Mouse (Mus musculus) heart, adult 2 months (tissue): ENCODE results near the gene Sox15. TPM values are rescaled to one million over a fixed set of nuclear protein-coding genes. Genes with fewer than 3 reads are reported as not detected.

Source experiments
- DNase-seq, 2 experiments: peaks; one replicate each; pipeline ENCODE4 v3.0.0; 2021
- H3K27ac ChIP-seq: fragments of 200-600 bp; 2 replicates; pipeline ENCODE4 v1.8.1; 2022
- H3K27me3 ChIP-seq: fragments of 200-500 bp; 2 replicates; pipeline ENCODE4 v1.6.1; 2012; ENCODE audit warnings: mild to moderate bottlenecking, low read length, inconsistent platforms, mixed read lengths; ENCODE audit not compliant: control insufficient read depth, insufficient read depth
- H3K36me3 ChIP-seq: fragments of 200-500 bp; 2 replicates; pipeline ENCODE4 v1.6.1; 2012; ENCODE audit warnings: low read length, inconsistent platforms; ENCODE audit not compliant: control insufficient read depth, insufficient read depth
- H3K4me1 ChIP-seq: fragments of 200-500 bp; 2 replicates; pipeline ENCODE4 v1.6.1; 2011; ENCODE audit warnings: low read length; ENCODE audit not compliant: control insufficient read depth, insufficient read depth
- H3K4me3 ChIP-seq: fragments of 200-600 bp; 2 replicates; pipeline ENCODE4 v1.8.1; 2022
- H3K79me2 ChIP-seq: fragments of 200-500 bp; replicated peaks from 2 replicates; pipeline ENCODE4 v1.6.1; 2012; ENCODE audit warnings: mild to moderate bottlenecking, inconsistent platforms, low read length, moderate library complexity, mixed read lengths; ENCODE audit not compliant: control insufficient read depth, insufficient read depth
- H3K9ac ChIP-seq: fragments of 200-500 bp; 2 replicates; pipeline ENCODE4 v1.6.1; 2012; ENCODE audit warnings: low read depth, mild to moderate bottlenecking, control low read depth, inconsistent platforms, low read length, mixed read lengths
- CTCF ChIP-seq: fragments of 200-600 bp; IDR thresholded peaks from 2 replicates; pipeline ENCODE4 v1.8.1; 2022; ENCODE audit warnings: antibody characterized with exemption, mild to moderate bottlenecking, moderate library complexity
- EP300 ChIP-seq: fragments of 200-500 bp; IDR thresholded peaks from 2 replicates; pipeline ENCODE4 v1.6.1; 2011; ENCODE audit warnings: low read depth, low read length, control low read depth; ENCODE audit not compliant: insufficient read depth
- POLR2A ChIP-seq: fragments of 200-500 bp; IDR thresholded peaks from 2 replicates; pipeline ENCODE4 v1.6.1; 2011; ENCODE audit warnings: mild to moderate bottlenecking, low read depth, low read length, control low read depth; ENCODE audit not compliant: insufficient read depth
- WGBS: fragments of 180-500 bp; shearing (Covaris S2); methylation state at CpG from one replicate; pipeline ENCODE4 v1.1.7; 2018; 5-methylcytosine and 5-hydroxymethylcytosine counted together
- intact Hi-C: fragments of 180-260 bp; cut with DNase I; formaldehyde crosslinking; loops from one replicate; pipeline ENCODE4 v1.15.1; 2025
- polyA plus RNA-seq: library from polyadenylated mRNA; depleted of rRNA; stranded (reverse); fragments of >200 nt; gene quantifications from 2 replicates; pipeline ENCODE4 v1.2.3, GENCODE M21; 2012
- total RNA-seq, 2 experiments: library from RNA; stranded (reverse); gene quantifications; 2 replicates each; pipeline ENCODE4 v1.2.3; 2021

Gene Sox15
- total and polyA plus RNA-seq, 3 experiments, result not detected

- intact Hi-C loops, result no loop called here
- Histone ChIP-seq H3K27ac (peak within 1 kb of the TSS; percentile 98), H3K9ac (peak within 1 kb of the TSS; percentile 55), H3K4me3 (peak within 1 kb of the TSS; percentile 79), H3K79me2 (no peaks in the 10 kb centered on the region), H3K4me1 (peaks cover 6% of the 10 kb centered on the region), H3K27me3 (no peaks in the 10 kb centered on the region), H3K36me3 (no peaks in the 10 kb centered on the region)
- under 1% methylated on average over 48 of the region's 48 CpGs for WGBS
- DNase-seq, result peak; percentile 93 to 97
- TF ChIP-seq EP300 (peak; percentile 56), POLR2A (peak; percentile 92), CTCF (peak; percentile 67)
These were observed 7.3 kb downstream of the Sox15 start, which contains the start of gene Mpdu1 for GRCm38 (mm10) chr11:69662213-69662966. Gene Mpdu1 (minus strand): TSS chr11:69662642.

GRCm38 (mm10) chr11:69662967-69663671, 8.0 kb downstream of the Sox15 start:
- DNase-seq, result no peak
- TF ChIP-seq POLR2A (no peak), CTCF (no peak), EP300 (no peak)
- intact Hi-C loops, result no loop called here

GRCm38 (mm10) chr11:69663795-69664194, 8.7 kb downstream of the Sox15 start:
- TF ChIP-seq POLR2A (no peak), EP300 (peak; percentile 63; the same call in 1 of the 2 replicates)
- WGBS, result 47% methylated on average over 6 of the region's 6 CpGs
- H3K4me1 ChIP-seq, result peaks cover 6% of the 10 kb centered on the region
- DNase-seq, result peak; percentile 40 to 41
- no peak overlapping the region for H3K4me3 ChIP-seq
- no peaks in the 10 kb centered on the region for H3K27me3 ChIP-seq
- no peaks in the 10 kb centered on the region for H3K79me2 ChIP-seq
- intact Hi-C loops, result no loop called here
- H3K9ac ChIP-seq, result no peak overlapping the region
- peak overlapping the region; percentile 98; the same call in 1 of the 2 replicates for H3K27ac ChIP-seq
- no peaks in the 10 kb centered on the region; the same call in 1 of the 2 replicates for H3K36me3 ChIP-seq

More at GRCm38 (mm10) chr11:69662967-69663671, 8.0 kb downstream of the Sox15 start:
- Histone ChIP-seq H3K27me3 (no peaks in the 10 kb centered on the region), H3K27ac (peak overlapping the region; percentile 98), H3K36me3 (no peaks in the 10 kb centered on the region; the same call in 1 of the 2 replicates), H3K4me1 (peaks cover 6% of the 10 kb centered on the region), H3K4me3 (peak overlapping the region; percentile 79), H3K79me2 (no peaks in the 10 kb centered on the region), H3K9ac (peak overlapping the region; percentile 23)
- 54% methylated on average over 13 of the region's 13 CpGs for WGBS

- Histone ChIP-seq H3K4me3 (no peak overlapping the region), H3K36me3 (peaks cover 7% of the 10 kb centered on the region), H3K4me1 (peaks cover 6% of the 10 kb centered on the region), H3K27ac (no peak overlapping the region; the same call in 1 of the 2 replicates), H3K27me3 (no peaks in the 10 kb centered on the region), H3K79me2 (no peaks in the 10 kb centered on the region), H3K9ac (no peak overlapping the region)
- TF ChIP-seq CTCF (no peak), EP300 (no peak), POLR2A (no peak)
- 85% methylated on average over 7 of the region's 7 CpGs for WGBS
- intact Hi-C loops, result no loop called here
- no peak for DNase-seq
These were observed 9.7 kb downstream of the Sox15 start for GRCm38 (mm10) chr11:69664841-69665240.

- Histone ChIP-seq H3K36me3 (peaks cover 14% of the 10 kb centered on the region), H3K27ac (no peak overlapping the region; the same call in 1 of the 2 replicates), H3K27me3 (no peaks in the 10 kb centered on the region), H3K79me2 (no peaks in the 10 kb centered on the region), H3K4me1 (peaks cover 6% of the 10 kb centered on the region), H3K4me3 (no peak overlapping the region), H3K9ac (no peak overlapping the region)
- no peak for DNase-seq
- TF ChIP-seq EP300 (no peak), CTCF (no peak), POLR2A (no peak)
- 66% methylated on average over 9 of the region's 9 CpGs for WGBS
- intact Hi-C loops, result no loop called here
These were observed 10.4 kb downstream of the Sox15 start for GRCm38 (mm10) chr11:69665457-69665960.
